Mouse (Mus musculus): ENCODE measurements around the gene Glis3. TPM values are rescaled to one million over a fixed set of nuclear protein-coding genes. Genes with fewer than 3 reads are reported as not detected.

Glis3 gene
- polyA plus RNA-seq, 1 experiment from 2014 or later: 1.9 TPM

GRCm38 (mm10) chr19:28333007-28333766, 346.7 kb downstream of the Glis3 start:
- ATAC-seq (replicated peaks; ENCODE audit: low FRiP score, low TSS enrichment, low read depth) (no peak), DNase-seq (ENCODE audit: low spot score) (no peak)
- Histone ChIP-seq H3K27ac (ENCODE audit: low read depth) (no peak overlapping the region), H3K36me3 (ENCODE audit: control insufficient read depth, insufficient read depth, low read length) (no peaks in the 10 kb centered on the region), H3K27me3 (replicated peaks; ENCODE audit: control insufficient read depth, insufficient read depth, low read length) (no peaks in the 10 kb centered on the region), H3K4me2 (ENCODE audit: low read length) (no peak overlapping the region), H3K9ac (ENCODE audit: low read length) (no peak overlapping the region), H3K4me3 (ENCODE audit: low read depth, low read length) (no peak overlapping the region), H3K4me1 (replicated peaks; ENCODE audit: control insufficient read depth, insufficient read depth, low read length) (no peaks in the 10 kb centered on the region), H3K9me3 (ENCODE audit: control insufficient read depth, low read length) (no peaks in the 10 kb centered on the region)
- 64% methylated on average over 11 of the region's 11 CpGs for WGBS

GRCm38 (mm10) chr19:28328444-28329110, 351.3 kb downstream of the Glis3 start:
- Histone ChIP-seq H3K4me1 (replicated peaks; ENCODE audit: control insufficient read depth, insufficient read depth, low read length) (no peaks in the 10 kb centered on the region), H3K4me3 (ENCODE audit: low read depth, low read length) (no peak overlapping the region), H3K9me3 (ENCODE audit: control insufficient read depth, low read length) (no peaks in the 10 kb centered on the region), H3K9ac (ENCODE audit: low read length) (no peak overlapping the region), H3K4me2 (ENCODE audit: low read length) (no peak overlapping the region), H3K36me3 (ENCODE audit: control insufficient read depth, insufficient read depth, low read length) (no peaks in the 10 kb centered on the region), H3K27ac (ENCODE audit: low read depth) (no peak overlapping the region), H3K27me3 (replicated peaks; ENCODE audit: control insufficient read depth, insufficient read depth, low read length) (no peaks in the 10 kb centered on the region)
- no peak for DNase-seq (ENCODE audit: low spot score)
- 63% methylated on average over 16 of the region's 16 CpGs for WGBS
- ATAC-seq (replicated peaks; ENCODE audit: low FRiP score, low TSS enrichment, low read depth): no peak

DNA sequence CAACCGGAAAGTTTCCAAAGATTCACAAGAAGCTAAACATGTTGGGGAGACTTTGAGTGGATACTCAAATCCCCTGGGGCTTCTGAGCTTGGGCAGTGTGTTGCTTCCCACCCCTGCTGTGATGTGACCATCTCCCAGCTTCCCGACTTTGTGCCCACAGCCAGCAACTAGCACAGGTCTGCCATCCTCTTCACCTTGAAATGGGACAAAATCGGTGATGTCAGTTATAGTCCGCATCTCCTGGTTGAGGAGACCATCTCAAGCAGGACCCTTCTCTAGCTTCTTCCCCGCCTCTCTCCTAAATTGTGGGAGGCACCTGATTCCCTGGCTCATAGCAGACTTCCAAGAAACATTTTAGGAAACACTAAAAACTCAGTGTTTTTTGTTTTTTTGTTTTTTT, 352.3 kb downstream of the Glis3 start:
- Histone ChIP-seq H3K36me3 (ENCODE audit: control insufficient read depth, insufficient read depth, low read length) (no peaks in the 10 kb centered on the region), H3K9ac (ENCODE audit: low read length) (no peak overlapping the region), H3K4me1 (replicated peaks; ENCODE audit: control insufficient read depth, insufficient read depth, low read length) (no peaks in the 10 kb centered on the region), H3K27me3 (replicated peaks; ENCODE audit: control insufficient read depth, insufficient read depth, low read length) (no peaks in the 10 kb centered on the region), H3K27ac (ENCODE audit: low read depth) (no peak overlapping the region), H3K9me3 (ENCODE audit: control insufficient read depth, low read length) (no peaks in the 10 kb centered on the region), H3K4me2 (ENCODE audit: low read length) (no peak overlapping the region), H3K4me3 (ENCODE audit: low read depth, low read length) (no peak overlapping the region)
- DNase-seq (ENCODE audit: low spot score): no peak
- no peak for ATAC-seq (replicated peaks; ENCODE audit: low FRiP score, low TSS enrichment, low read depth)
- 92% methylated on average over 5 of the region's 5 CpGs for WGBS

DNA sequence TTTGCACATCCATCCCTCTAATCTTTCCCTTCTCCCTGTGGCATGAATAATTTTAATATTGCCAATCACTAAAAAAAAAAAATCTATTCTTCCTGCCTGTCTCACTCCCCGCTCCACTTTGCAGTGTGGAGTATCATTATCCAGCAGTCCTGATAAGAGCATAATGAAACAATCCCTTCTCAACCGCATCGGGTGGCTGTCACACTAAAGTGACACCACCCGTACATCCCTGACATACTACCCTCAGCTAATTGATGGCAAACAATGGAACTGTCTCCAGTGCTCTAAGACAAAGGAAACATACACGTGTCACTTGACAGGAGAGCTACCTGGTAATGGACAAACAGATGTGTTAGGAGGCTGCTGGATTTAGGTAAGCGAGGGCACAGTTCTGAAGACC, 373.8 kb downstream of the Glis3 start:
- H3K9ac ChIP-seq (ENCODE audit: low read length): no peak overlapping the region
- H3K27me3 ChIP-seq (replicated peaks; ENCODE audit: control insufficient read depth, insufficient read depth, low read length): no peaks in the 10 kb centered on the region
- ATAC-seq (replicated peaks; ENCODE audit: low FRiP score, low TSS enrichment, low read depth) (no peak), DNase-seq (ENCODE audit: low spot score) (no peak)
- no peak overlapping the region for H3K4me3 ChIP-seq (ENCODE audit: low read depth, low read length)
- no peaks in the 10 kb centered on the region for H3K36me3 ChIP-seq (ENCODE audit: control insufficient read depth, insufficient read depth, low read length)
- H3K27ac ChIP-seq (ENCODE audit: low read depth): no peak overlapping the region
- H3K9me3 ChIP-seq (ENCODE audit: control insufficient read depth, low read length): no peaks in the 10 kb centered on the region
- 72% methylated on average over 6 of the region's 6 CpGs for WGBS
- no peaks in the 10 kb centered on the region for H3K4me1 ChIP-seq (replicated peaks; ENCODE audit: control insufficient read depth, insufficient read depth, low read length)
- H3K4me2 ChIP-seq (ENCODE audit: low read length): no peak overlapping the region

DNA sequence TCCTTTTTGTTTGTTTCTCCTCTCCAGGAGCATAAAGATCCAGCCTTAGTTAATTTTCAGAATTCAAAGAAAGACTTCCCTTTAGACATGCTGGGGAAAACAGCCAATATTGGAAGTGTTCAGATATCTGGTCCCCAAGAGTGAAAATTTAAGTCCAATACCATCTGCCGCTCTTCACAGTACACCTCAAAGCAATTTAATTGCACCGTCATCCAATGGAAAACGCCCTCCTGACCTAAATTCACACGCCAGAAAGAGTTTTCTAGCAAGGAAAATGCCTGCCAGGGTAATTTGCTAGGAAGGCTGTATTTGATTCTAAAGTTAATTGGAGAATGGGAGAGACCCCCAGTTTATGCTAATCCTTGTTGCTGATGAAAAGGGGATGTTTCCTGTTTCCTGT, 374.4 kb downstream of the Glis3 start:
- Histone ChIP-seq H3K27ac (ENCODE audit: low read depth) (no peak overlapping the region), H3K4me3 (ENCODE audit: low read depth, low read length) (no peak overlapping the region), H3K4me2 (ENCODE audit: low read length) (no peak overlapping the region), H3K4me1 (replicated peaks; ENCODE audit: control insufficient read depth, insufficient read depth, low read length) (no peaks in the 10 kb centered on the region), H3K9me3 (ENCODE audit: control insufficient read depth, low read length) (no peaks in the 10 kb centered on the region), H3K27me3 (replicated peaks; ENCODE audit: control insufficient read depth, insufficient read depth, low read length) (no peaks in the 10 kb centered on the region), H3K36me3 (ENCODE audit: control insufficient read depth, insufficient read depth, low read length) (no peaks in the 10 kb centered on the region), H3K9ac (ENCODE audit: low read length) (no peak overlapping the region)
- DNase-seq (ENCODE audit: low spot score) (no peak), ATAC-seq (replicated peaks; ENCODE audit: low FRiP score, low TSS enrichment, low read depth) (no peak)
- 70% methylated on average over 4 of the region's 4 CpGs for WGBS

GRCm38 (mm10) chr19:28302831-28303242, 377.0 kb downstream of the Glis3 start:
- H3K9me3 ChIP-seq (ENCODE audit: control insufficient read depth, low read length): no peaks in the 10 kb centered on the region
- no peaks in the 10 kb centered on the region for H3K36me3 ChIP-seq (ENCODE audit: control insufficient read depth, insufficient read depth, low read length)
- DNase-seq (ENCODE audit: low spot score): no peak
- no peak overlapping the region for H3K4me3 ChIP-seq (ENCODE audit: low read depth, low read length)
- H3K4me2 ChIP-seq (ENCODE audit: low read length): no peak overlapping the region
- H3K4me1 ChIP-seq (replicated peaks; ENCODE audit: control insufficient read depth, insufficient read depth, low read length): no peaks in the 10 kb centered on the region
- no peaks in the 10 kb centered on the region for H3K27me3 ChIP-seq (replicated peaks; ENCODE audit: control insufficient read depth, insufficient read depth, low read length)
- H3K9ac ChIP-seq (ENCODE audit: low read length): no peak overlapping the region
- ATAC-seq (replicated peaks; ENCODE audit: low FRiP score, low TSS enrichment, low read depth): no peak
- WGBS: 71% methylated on average over 2 of the region's 2 CpGs
- H3K27ac ChIP-seq (ENCODE audit: low read depth): no peak overlapping the region

DNA sequence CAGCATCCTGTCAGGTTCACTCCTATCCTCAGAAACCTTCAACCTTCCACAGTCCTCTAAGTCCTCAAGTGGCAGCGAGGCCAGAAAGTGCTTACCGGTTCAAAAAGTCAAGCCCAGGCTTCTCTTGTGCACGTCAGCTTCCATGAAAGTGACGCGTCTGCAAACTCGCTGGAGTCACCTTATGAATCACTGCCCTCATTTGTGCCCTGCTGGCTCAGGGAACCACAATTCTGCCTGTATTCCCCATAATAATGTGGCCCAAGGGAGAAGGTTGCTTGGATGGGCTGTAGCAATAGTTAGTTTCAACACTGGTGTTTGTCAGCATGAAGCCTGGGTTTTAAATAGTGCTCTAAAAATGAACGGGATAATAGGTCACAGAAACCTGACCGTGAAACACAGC, 379.7 kb downstream of the Glis3 start:
- H3K4me3 ChIP-seq (ENCODE audit: low read depth, low read length): no peak overlapping the region
- H3K9me3 ChIP-seq (ENCODE audit: control insufficient read depth, low read length): no peaks in the 10 kb centered on the region
- WGBS: 84% methylated on average over 8 of the region's 8 CpGs
- DNase-seq (ENCODE audit: low spot score) (no peak), ATAC-seq (replicated peaks; ENCODE audit: low FRiP score, low TSS enrichment, low read depth) (no peak)
- no peak overlapping the region for H3K9ac ChIP-seq (ENCODE audit: low read length)
- H3K4me1 ChIP-seq (replicated peaks; ENCODE audit: control insufficient read depth, insufficient read depth, low read length): no peaks in the 10 kb centered on the region
- no peaks in the 10 kb centered on the region for H3K36me3 ChIP-seq (ENCODE audit: control insufficient read depth, insufficient read depth, low read length)
- no peak overlapping the region for H3K4me2 ChIP-seq (ENCODE audit: low read length)
- no peaks in the 10 kb centered on the region for H3K27me3 ChIP-seq (replicated peaks; ENCODE audit: control insufficient read depth, insufficient read depth, low read length)
- no peak overlapping the region for H3K27ac ChIP-seq (ENCODE audit: low read depth)

- Histone ChIP-seq H3K36me3 (ENCODE audit: control insufficient read depth, insufficient read depth, low read length) (no peaks in the 10 kb centered on the region), H3K4me2 (ENCODE audit: low read length) (no peak overlapping the region), H3K27me3 (replicated peaks; ENCODE audit: control insufficient read depth, insufficient read depth, low read length) (no peaks in the 10 kb centered on the region), H3K4me3 (ENCODE audit: low read depth, low read length) (no peak overlapping the region), H3K9ac (ENCODE audit: low read length) (no peak overlapping the region), H3K27ac (ENCODE audit: low read depth) (no peak overlapping the region), H3K9me3 (ENCODE audit: control insufficient read depth, low read length) (no peaks in the 10 kb centered on the region), H3K4me1 (replicated peaks; ENCODE audit: control insufficient read depth, insufficient read depth, low read length) (no peaks in the 10 kb centered on the region)
- WGBS: 59% methylated on average over 11 of the region's 11 CpGs
- ATAC-seq (replicated peaks; ENCODE audit: low FRiP score, low TSS enrichment, low read depth): no peak
- no peak for DNase-seq (ENCODE audit: low spot score)
Observed at GRCm38 (mm10) chr19:28299211-28299775, 380.6 kb downstream of the Glis3 start.
